Mouse (Mus musculus): ENCODE measurements around the gene Med19. TPM values are rescaled to one million over a fixed set of nuclear protein-coding genes. Genes with fewer than 3 reads are reported as not detected.

The Med19 gene
- polyA plus RNA-seq, 1 experiment, result 20.4 TPM

DNA sequence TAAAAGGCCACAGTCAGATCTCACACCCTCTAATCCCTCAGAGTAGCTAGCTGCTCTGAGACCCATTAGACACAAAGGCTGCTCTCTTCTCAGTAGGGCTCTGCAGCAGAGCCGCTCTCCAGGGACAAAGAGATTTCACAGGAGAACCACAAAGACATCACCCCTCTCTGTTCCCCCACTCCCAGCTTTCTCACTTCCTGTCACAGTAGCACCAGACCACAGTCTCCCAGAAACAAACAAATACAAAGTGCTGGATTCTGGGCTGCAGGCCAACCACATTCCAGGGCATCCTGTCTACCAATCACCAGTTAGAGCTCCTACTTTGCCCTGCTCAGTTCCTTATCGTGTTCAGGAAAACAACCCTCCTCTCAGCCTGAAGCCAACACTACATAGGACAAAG is 42.6 kb upstream of the Med19 start:
- TF ChIP-seq MAX (IDR thresholded peaks at IDR 0.05), result peak; percentile 69
- peak; percentile 7 for TF ChIP-seq MYOD1 (IDR thresholded peaks at IDR 0.05; ENCODE audit: control insufficient read depth, insufficient read length, low read depth)
- TF ChIP-seq FOSL1 (IDR thresholded peaks at IDR 0.05; ENCODE audit: insufficient read depth, low read length, poor library complexity, severe bottlenecking), result peak; percentile 26
- no peak for TF ChIP-seq USF1 (IDR thresholded peaks at IDR 0.05; ENCODE audit: low read depth)

GRCm38 (mm10) chr2:84636231-84636741 is 41.9 kb upstream of the Med19 start:
- peaks cover 95% of the 10 kb centered on the region for H3K79me2 ChIP-seq (ENCODE audit: control insufficient read depth, insufficient read depth)
- H3K79me3 ChIP-seq (ENCODE audit: low read depth), result peaks cover 85% of the 10 kb centered on the region
- no peak overlapping the region for H3ac ChIP-seq (ENCODE audit: control insufficient read depth, insufficient read length, low read depth)
- TF ChIP-seq MYOG (IDR thresholded peaks at IDR 0.05; ENCODE audit: control insufficient read depth, extremely low read depth, insufficient read length), result no peak
- no peak for TF ChIP-seq CTCF (IDR thresholded peaks at IDR 0.05; ENCODE audit: control insufficient read depth, insufficient read depth, insufficient read length)
- no peak for TF ChIP-seq MYOD1 (IDR thresholded peaks at IDR 0.05; ENCODE audit: control insufficient read depth, insufficient read length, low read depth)
- TF ChIP-seq USF1 (IDR thresholded peaks at IDR 0.05; ENCODE audit: low read depth), result no peak
- TF ChIP-seq CEBPB (IDR thresholded peaks at IDR 0.05; ENCODE audit: low read depth), result no peak
- no peak for TF ChIP-seq FOSL1 (IDR thresholded peaks at IDR 0.05; ENCODE audit: insufficient read depth, low read length, poor library complexity, severe bottlenecking)
- no peak for TF ChIP-seq MAX (IDR thresholded peaks at IDR 0.05)
- no peaks in the 10 kb centered on the region for H3K27me3 ChIP-seq (ENCODE audit: control insufficient read depth, insufficient read depth, insufficient read length)
- H3K36me3 ChIP-seq (ENCODE audit: control insufficient read depth, insufficient read depth), result peaks cover 5% of the 10 kb centered on the region
- no peak overlapping the region for H3K4me3 ChIP-seq (ENCODE audit: insufficient read depth, poor library complexity, severe bottlenecking)

More for the DNA sequence above, 42.6 kb upstream of the Med19 start:
- Histone ChIP-seq H3K27me3 (ENCODE audit: control insufficient read depth, insufficient read depth, insufficient read length) (no peaks in the 10 kb centered on the region), H3K79me3 (ENCODE audit: low read depth) (peaks cover 85% of the 10 kb centered on the region), H3ac (ENCODE audit: control insufficient read depth, insufficient read length, low read depth) (no peak overlapping the region), H3K4me3 (ENCODE audit: insufficient read depth, poor library complexity, severe bottlenecking) (no peak overlapping the region), H3K79me2 (ENCODE audit: control insufficient read depth, insufficient read depth) (peaks cover 95% of the 10 kb centered on the region), H3K36me3 (ENCODE audit: control insufficient read depth, insufficient read depth) (peaks cover 9% of the 10 kb centered on the region)

- Histone ChIP-seq H3K36me3 (ENCODE audit: control insufficient read depth, insufficient read depth) (peaks cover 15% of the 10 kb centered on the region), H3ac (ENCODE audit: control insufficient read depth, insufficient read length, low read depth) (no peak overlapping the region), H3K27me3 (ENCODE audit: control insufficient read depth, insufficient read depth, insufficient read length) (no peaks in the 10 kb centered on the region), H3K79me3 (ENCODE audit: low read depth) (peaks cover 85% of the 10 kb centered on the region), H3K4me3 (ENCODE audit: insufficient read depth, poor library complexity, severe bottlenecking) (no peak overlapping the region), H3K79me2 (ENCODE audit: control insufficient read depth, insufficient read depth) (peaks cover 95% of the 10 kb centered on the region)
- TF ChIP-seq FOSL1 (IDR thresholded peaks at IDR 0.05; ENCODE audit: insufficient read depth, low read length, poor library complexity, severe bottlenecking) (no peak), CTCF (IDR thresholded peaks at IDR 0.05; ENCODE audit: control insufficient read depth, insufficient read depth, insufficient read length) (no peak), MYOD1 (IDR thresholded peaks at IDR 0.05; ENCODE audit: control insufficient read depth, insufficient read length, low read depth) (no peak), MAX (IDR thresholded peaks at IDR 0.05) (no peak), MYOG (IDR thresholded peaks at IDR 0.05; ENCODE audit: control insufficient read depth, extremely low read depth, insufficient read length) (no peak), CEBPB (IDR thresholded peaks at IDR 0.05; ENCODE audit: low read depth) (no peak)
These were observed 40.6 kb upstream of the Med19 start for GRCm38 (mm10) chr2:84637452-84638165.

DNA sequence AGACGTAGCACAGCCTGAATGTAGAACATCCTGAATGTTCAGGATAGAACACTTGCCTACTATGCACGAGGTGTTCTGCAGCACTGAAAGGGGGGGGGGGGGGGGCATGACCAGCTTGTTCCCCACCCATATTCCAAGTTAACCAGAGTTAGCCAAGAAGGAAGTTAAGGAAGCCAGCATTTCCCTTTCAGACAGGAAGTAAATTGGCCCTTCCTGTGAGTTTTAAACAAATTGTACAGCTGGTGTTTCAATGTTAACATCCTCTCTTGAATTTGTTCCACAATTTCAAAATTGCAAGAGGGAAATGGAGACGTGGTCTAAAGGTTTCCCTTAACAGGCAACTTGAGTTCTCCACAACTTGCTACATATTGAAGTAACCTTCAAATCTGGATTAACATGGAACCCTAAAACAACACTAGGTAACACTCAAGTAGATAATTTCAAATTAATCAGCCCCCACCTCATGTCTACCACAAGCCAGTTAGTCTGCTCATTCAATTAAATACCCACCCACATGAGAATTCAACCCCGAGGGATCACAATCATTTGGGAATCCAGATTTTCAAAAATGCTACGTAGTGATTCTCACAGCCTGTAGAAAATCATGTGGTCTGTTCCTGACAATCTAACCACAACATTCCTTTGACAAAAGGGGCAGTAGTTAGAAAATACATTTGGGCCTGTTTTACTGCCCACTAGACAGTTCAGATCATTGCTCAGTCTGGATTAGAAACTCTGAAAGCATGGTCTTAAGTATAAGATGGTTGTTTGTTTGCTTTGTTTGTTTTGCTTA is 39.6 kb upstream of the Med19 start:
- Histone ChIP-seq H3K79me3 (ENCODE audit: low read depth) (peaks cover 86% of the 10 kb centered on the region), H3K36me3 (ENCODE audit: control insufficient read depth, insufficient read depth) (peaks cover 20% of the 10 kb centered on the region), H3ac (ENCODE audit: control insufficient read depth, insufficient read length, low read depth) (no peak overlapping the region), H3K4me3 (ENCODE audit: insufficient read depth, poor library complexity, severe bottlenecking) (no peak overlapping the region), H3K27me3 (ENCODE audit: control insufficient read depth, insufficient read depth, insufficient read length) (no peaks in the 10 kb centered on the region), H3K79me2 (ENCODE audit: control insufficient read depth, insufficient read depth) (peaks cover 95% of the 10 kb centered on the region)
- no peak for TF ChIP-seq MYOG (IDR thresholded peaks at IDR 0.05; ENCODE audit: control insufficient read depth, extremely low read depth, insufficient read length)
- no peak for TF ChIP-seq CTCF (IDR thresholded peaks at IDR 0.05; ENCODE audit: control insufficient read depth, insufficient read depth, insufficient read length)
- TF ChIP-seq USF1 (IDR thresholded peaks at IDR 0.05; ENCODE audit: low read depth), result peak; percentile 41

- H3K4me3 ChIP-seq (ENCODE audit: insufficient read depth, poor library complexity, severe bottlenecking), result no peak overlapping the region
- H3K79me2 ChIP-seq (ENCODE audit: control insufficient read depth, insufficient read depth), result peaks cover 99% of the 10 kb centered on the region
- no peak overlapping the region for H3ac ChIP-seq (ENCODE audit: control insufficient read depth, insufficient read length, low read depth)
- peaks cover 96% of the 10 kb centered on the region for H3K79me3 ChIP-seq (ENCODE audit: low read depth)
- no peaks in the 10 kb centered on the region for H3K27me3 ChIP-seq (ENCODE audit: control insufficient read depth, insufficient read depth, insufficient read length)
- no peak for TF ChIP-seq CTCF (IDR thresholded peaks at IDR 0.05; ENCODE audit: control insufficient read depth, insufficient read depth, insufficient read length)
- no peak for TF ChIP-seq FOSL1 (IDR thresholded peaks at IDR 0.05; ENCODE audit: insufficient read depth, low read length, poor library complexity, severe bottlenecking)
- no peak for TF ChIP-seq MYOG (IDR thresholded peaks at IDR 0.05; ENCODE audit: control insufficient read depth, extremely low read depth, insufficient read length)
- TF ChIP-seq MAX (IDR thresholded peaks at IDR 0.05), result no peak
- no peak for TF ChIP-seq USF1 (IDR thresholded peaks at IDR 0.05; ENCODE audit: low read depth)
- TF ChIP-seq MYOD1 (IDR thresholded peaks at IDR 0.05; ENCODE audit: control insufficient read depth, insufficient read length, low read depth), result no peak
- TF ChIP-seq CEBPB (IDR thresholded peaks at IDR 0.05; ENCODE audit: low read depth), result no peak
- peaks cover 27% of the 10 kb centered on the region for H3K36me3 ChIP-seq (ENCODE audit: control insufficient read depth, insufficient read depth)
These were observed 37.4 kb upstream of the Med19 start for GRCm38 (mm10) chr2:84640833-84641232.
